Mouse (Mus musculus): ENCODE results near the gene Sbno2.

Gene Sbno2

GRCm38 (mm10) chr10:80092690-80093089 is 12.7 kb downstream of the Sbno2 start:
- no peak for DNase-seq (ENCODE audit: low spot score in 2 of 2)

- no peak for DNase-seq (ENCODE audit: low spot score in 2 of 2)
Observed at GRCm38 (mm10) chr10:80091527-80091926, 13.8 kb downstream of the Sbno2 start.

- DNase-seq (ENCODE audit: low spot score in 2 of 2): no peak
Observed at GRCm38 (mm10) chr10:80089146-80089545, 16.2 kb downstream of the Sbno2 start.

- DNase-seq (ENCODE audit: low spot score in 2 of 2): no peak
Observed at GRCm38 (mm10) chr10:80087483-80087882, 17.9 kb downstream of the Sbno2 start.

- no peak for DNase-seq (ENCODE audit: low spot score in 2 of 2)
Observed at GRCm38 (mm10) chr10:80086847-80087246, 18.5 kb downstream of the Sbno2 start.

GRCm38 (mm10) chr10:80084817-80085487 is 20.4 kb downstream of the Sbno2 start:
- no peak for DNase-seq (ENCODE audit: low spot score in 2 of 2)

- no peak for DNase-seq (ENCODE audit: low spot score in 2 of 2)
Observed at GRCm38 (mm10) chr10:80081075-80081474, 24.3 kb downstream of the Sbno2 start.

- no peak for DNase-seq (ENCODE audit: low spot score in 2 of 2)
Observed at GRCm38 (mm10) chr10:80080396-80081070, 24.8 kb downstream of the Sbno2 start.

GRCm38 (mm10) chr10:80078366-80078765 is 27.0 kb downstream of the Sbno2 start:
- DNase-seq (ENCODE audit: low spot score in 2 of 2): no peak

- no peak for DNase-seq (ENCODE audit: low spot score in 2 of 2)
Observed at GRCm38 (mm10) chr10:80077312-80077711, 28.1 kb downstream of the Sbno2 start.

GRCm38 (mm10) chr10:80076386-80076785 is 29.0 kb downstream of the Sbno2 start:
- DNase-seq (ENCODE audit: low spot score in 2 of 2): no peak

- no peak for DNase-seq (ENCODE audit: low spot score in 2 of 2)
Observed at GRCm38 (mm10) chr10:80075924-80076323, 29.4 kb downstream of the Sbno2 start.

GRCm38 (mm10) chr10:80074813-80075601 is 30.4 kb downstream of the Sbno2 start:
- peak; percentile 67 to 80 for DNase-seq (ENCODE audit: low spot score in 2 of 2)

GRCm38 (mm10) chr10:80072623-80073489 is 32.5 kb downstream of the Sbno2 start:
- DNase-seq (ENCODE audit: low spot score in 2 of 2): no peak

GRCm38 (mm10) chr10:80071516-80071900 is 33.9 kb downstream of the Sbno2 start:
- no peak for DNase-seq (ENCODE audit: low spot score in 2 of 2)

GRCm38 (mm10) chr10:80070837-80071515 is 34.4 kb downstream of the Sbno2 start:
- peak; percentile 74 to 80 for DNase-seq (ENCODE audit: low spot score in 2 of 2)

GRCm38 (mm10) chr10:80069948-80070450 is 35.4 kb downstream of the Sbno2 start:
- no peak for DNase-seq (ENCODE audit: low spot score in 2 of 2)

GRCm38 (mm10) chr10:80069251-80069650 is 36.1 kb downstream of the Sbno2 start:
- DNase-seq (ENCODE audit: low spot score in 2 of 2): no peak

GRCm38 (mm10) chr10:80063877-80064650 is 41.3 kb downstream of the Sbno2 start:
- no peak for DNase-seq (ENCODE audit: low spot score in 2 of 2)

- no peak for DNase-seq (ENCODE audit: low spot score in 2 of 2)
Observed at GRCm38 (mm10) chr10:80063104-80063503, 42.3 kb downstream of the Sbno2 start.

Measured in urinary bladder, adult 18-20 months (tissue).